Mouse (Mus musculus): ENCODE measurements around the gene Akr1b3. TPM values are rescaled to one million over a fixed set of nuclear protein-coding genes. Genes with fewer than 3 reads are reported as not detected.

Akr1b3 gene
- 347 and 438 TPM in 2 replicates for polyA plus RNA-seq (2015; fragmentation: Nextera tagmentation; extraction: Ambion mirVana)

DNA sequence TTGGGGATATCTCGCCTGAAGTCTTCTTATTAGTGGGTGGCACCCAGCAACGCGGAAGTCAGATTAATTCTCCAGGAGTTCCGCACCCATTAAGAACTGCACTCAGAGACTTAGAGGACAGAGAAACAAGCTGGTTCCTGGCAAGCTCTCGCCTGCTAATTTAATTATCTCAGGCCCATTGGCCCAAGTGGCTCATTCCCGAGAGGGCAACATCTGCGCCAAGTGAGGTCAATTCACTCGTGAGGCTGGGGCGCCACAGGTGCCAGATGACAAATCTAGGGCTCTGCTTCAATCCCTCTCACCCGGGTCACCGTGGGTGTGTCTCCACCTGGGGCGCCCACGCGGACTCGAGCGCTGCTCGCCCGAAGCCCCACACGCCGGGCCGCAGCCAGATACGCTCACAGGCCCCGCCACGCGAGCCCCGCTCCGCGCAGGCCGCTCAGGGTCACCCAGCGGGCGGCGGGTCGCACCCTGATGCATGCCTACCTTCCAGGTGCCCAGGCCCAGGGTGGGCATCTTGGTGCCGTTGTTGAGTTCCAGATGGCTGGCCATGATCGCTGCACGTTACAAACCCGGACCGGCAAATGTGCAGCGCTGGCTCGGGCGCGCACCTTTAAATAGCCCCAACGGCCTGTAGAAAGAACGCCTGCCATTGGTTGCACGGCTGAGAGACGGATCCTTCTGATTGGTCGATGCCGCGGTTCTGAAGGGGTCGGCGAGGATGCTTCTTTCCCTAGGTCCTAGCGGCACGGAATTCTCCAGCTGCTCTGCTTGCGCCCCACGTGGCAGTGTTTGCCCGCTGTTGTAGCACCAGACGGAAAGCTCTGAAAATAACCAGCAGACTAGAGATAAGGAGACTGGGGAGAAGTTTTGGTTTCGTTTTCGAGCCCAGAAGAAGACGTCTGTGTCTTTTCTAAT lies at the start of gene Akr1b3:
Gene Akr1b3 (minus strand): TSS at position 625 of the 918 bp plus-strand sequence.
- H3K4me3 ChIP-seq (replicated peaks; ENCODE audit: low read depth, low read length): peak within 1 kb of the TSS; percentile 65
- peak; percentile 99 for ATAC-seq (replicated peaks; ENCODE audit: low FRiP score, low read depth)
- WGBS: under 1% methylated on average over 60 of the region's 60 CpGs
- H3K27ac ChIP-seq: 0 out of 2 replicates have a peak within 1 kb of the TSS, but pooled peaks have one; percentile 19
- peak within 1 kb of the TSS; percentile 82 for H3K4me2 ChIP-seq (ENCODE audit: low read length)
- peak; percentile 54 for TF ChIP-seq CTCF (IDR thresholded peaks at IDR 0.05; ENCODE audit: low read depth)
- H3K9ac ChIP-seq (ENCODE audit: low read depth, low read length): peak within 1 kb of the TSS; percentile 67
- H3K4me1 ChIP-seq (replicated peaks; ENCODE audit: insufficient read depth, low read length): no peaks in the 10 kb centered on the region
- no peaks in the 10 kb centered on the region for H3K36me3 ChIP-seq (ENCODE audit: insufficient read depth, low read length)
- peak; percentile 99 for DNase-seq (ENCODE audit: low spot score)
- H3K27me3 ChIP-seq (ENCODE audit: insufficient read depth, low read length): no peaks in the 10 kb centered on the region
- no peaks in the 10 kb centered on the region for H3K9me3 ChIP-seq (replicated peaks; ENCODE audit: low read length)

DNA sequence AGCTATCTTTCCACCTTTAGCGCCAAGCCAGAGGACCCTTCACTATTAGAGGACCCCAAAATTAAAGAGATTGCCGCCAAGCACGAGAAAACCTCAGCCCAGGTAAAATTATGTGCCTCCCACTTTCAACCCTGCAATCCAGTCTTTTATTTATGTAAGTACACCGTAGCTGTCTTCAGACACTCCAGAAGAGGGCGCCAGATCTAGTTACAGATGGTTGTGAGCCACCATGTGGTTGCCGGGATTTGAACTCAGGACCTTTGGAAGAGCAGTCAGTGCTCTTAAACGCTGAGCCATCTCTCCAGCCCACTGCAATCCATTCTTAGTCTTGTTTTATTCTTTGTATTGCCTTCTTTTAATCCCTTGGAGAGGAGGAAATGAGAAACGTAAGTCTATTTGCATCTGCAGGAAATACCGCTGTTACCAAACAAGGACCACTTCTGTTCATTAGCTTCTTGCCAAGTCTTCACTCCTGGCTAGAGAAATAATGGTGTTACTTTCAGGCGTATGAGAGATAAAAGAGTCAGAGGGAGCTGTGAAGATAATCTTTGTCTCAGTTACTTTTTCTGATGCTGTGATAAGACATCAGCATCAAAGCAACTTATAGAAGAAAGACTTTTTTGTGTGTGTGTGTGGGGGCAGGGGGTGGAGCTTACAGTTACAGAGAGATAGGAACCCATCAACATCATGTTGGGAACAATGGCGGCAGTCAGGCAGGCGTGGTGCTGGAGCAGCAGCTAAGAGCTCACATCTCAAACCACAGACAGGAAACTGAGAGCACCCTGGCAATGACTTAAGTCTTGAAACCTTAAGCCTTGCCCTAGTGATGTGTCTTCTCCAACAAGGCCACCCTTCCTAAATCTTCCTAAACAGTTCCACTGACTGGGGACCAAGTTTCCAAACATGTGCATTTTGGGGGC lies 47.2 kb upstream of the Akr1b3 start:
- ATAC-seq (replicated peaks; ENCODE audit: low FRiP score, low read depth) (no peak), DNase-seq (ENCODE audit: low spot score) (no peak)
- 0 out of 2 replicates have a peak, but pooled peaks have one; percentile 34 for TF ChIP-seq CTCF (IDR thresholded peaks at IDR 0.05; ENCODE audit: low read depth)
- WGBS: 84% methylated on average over 12 of the region's 12 CpGs
- Histone ChIP-seq H3K27me3 (ENCODE audit: insufficient read depth, low read length) (no peaks in the 10 kb centered on the region), H3K9ac (ENCODE audit: low read depth, low read length) (no peak overlapping the region), H3K36me3 (ENCODE audit: insufficient read depth, low read length) (no peaks in the 10 kb centered on the region), H3K4me2 (ENCODE audit: low read length) (no peak overlapping the region), H3K27ac (no peak overlapping the region), H3K4me3 (replicated peaks; ENCODE audit: low read depth, low read length) (no peak overlapping the region), H3K9me3 (replicated peaks; ENCODE audit: low read length) (no peaks in the 10 kb centered on the region), H3K4me1 (replicated peaks; ENCODE audit: insufficient read depth, low read length) (no peaks in the 10 kb centered on the region)

DNA sequence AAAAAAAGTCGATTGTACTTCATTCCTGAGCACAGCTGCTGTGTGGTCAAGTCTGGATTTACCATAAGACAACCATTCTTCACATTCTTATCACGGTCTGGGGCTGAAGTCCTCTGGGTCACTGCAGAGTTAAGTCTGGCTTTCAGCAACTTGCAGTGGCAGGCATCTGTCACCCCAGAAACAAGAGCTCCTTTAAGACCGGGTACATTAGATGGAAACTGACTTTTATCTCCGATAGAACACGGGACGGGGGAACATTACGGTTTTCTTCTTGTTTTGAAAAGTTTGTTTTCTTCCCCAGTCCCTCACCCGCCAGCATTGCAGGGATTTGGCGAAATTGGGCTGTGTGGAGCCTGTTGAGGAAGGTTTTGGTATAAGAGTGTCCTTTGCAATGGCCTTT lies 38.6 kb upstream of the Akr1b3 start:
- no peak for TF ChIP-seq CTCF (IDR thresholded peaks at IDR 0.05; ENCODE audit: low read depth)
- no peak overlapping the region for H3K4me3 ChIP-seq (replicated peaks; ENCODE audit: low read depth, low read length)
- H3K27me3 ChIP-seq (ENCODE audit: insufficient read depth, low read length): no peaks in the 10 kb centered on the region
- H3K27ac ChIP-seq: no peak overlapping the region
- no peaks in the 10 kb centered on the region for H3K4me1 ChIP-seq (replicated peaks; ENCODE audit: insufficient read depth, low read length)
- no peak for ATAC-seq (replicated peaks; ENCODE audit: low FRiP score, low read depth)
- no peak overlapping the region for H3K4me2 ChIP-seq (ENCODE audit: low read length)
- DNase-seq (ENCODE audit: low spot score): no peak
- H3K36me3 ChIP-seq (ENCODE audit: insufficient read depth, low read length): no peaks in the 10 kb centered on the region
- no peak overlapping the region for H3K9ac ChIP-seq (ENCODE audit: low read depth, low read length)
- H3K9me3 ChIP-seq (replicated peaks; ENCODE audit: low read length): no peaks in the 10 kb centered on the region
- 86% methylated on average over 9 of the region's 9 CpGs for WGBS

DNA sequence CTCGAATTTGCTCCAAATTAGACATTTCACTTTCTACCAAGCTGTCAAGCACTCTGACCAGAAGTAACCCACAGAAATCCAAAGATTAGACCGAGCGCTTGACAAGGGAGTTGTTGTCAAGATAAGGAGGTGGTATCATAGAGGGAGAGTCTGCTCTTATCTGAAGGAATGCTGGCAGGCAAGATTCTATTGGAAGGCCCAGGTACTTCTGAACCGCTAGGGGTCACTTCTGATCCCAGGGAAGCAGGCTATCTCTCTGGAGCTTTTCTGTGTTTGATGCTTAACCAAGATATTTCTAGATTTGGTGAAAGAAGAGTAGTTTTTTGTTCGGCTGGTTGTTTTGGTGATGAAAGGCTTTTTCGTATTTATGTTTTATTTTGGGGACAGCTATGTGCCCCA lies 38.1 kb upstream of the Akr1b3 start:
- no peaks in the 10 kb centered on the region for H3K36me3 ChIP-seq (ENCODE audit: insufficient read depth, low read length)
- TF ChIP-seq CTCF (IDR thresholded peaks at IDR 0.05; ENCODE audit: low read depth): no peak; the same call in 1 of the 2 replicates
- no peak overlapping the region for H3K9ac ChIP-seq (ENCODE audit: low read depth, low read length)
- no peaks in the 10 kb centered on the region for H3K9me3 ChIP-seq (replicated peaks; ENCODE audit: low read length)
- WGBS: 80% methylated on average over 6 of the region's 6 CpGs
- H3K27me3 ChIP-seq (ENCODE audit: insufficient read depth, low read length): no peaks in the 10 kb centered on the region
- no peak for ATAC-seq (replicated peaks; ENCODE audit: low FRiP score, low read depth)
- no peak overlapping the region for H3K4me3 ChIP-seq (replicated peaks; ENCODE audit: low read depth, low read length)
- no peak overlapping the region for H3K4me2 ChIP-seq (ENCODE audit: low read length)
- H3K27ac ChIP-seq: no peak overlapping the region
- DNase-seq (ENCODE audit: low spot score): no peak
- no peaks in the 10 kb centered on the region for H3K4me1 ChIP-seq (replicated peaks; ENCODE audit: insufficient read depth, low read length)

DNA sequence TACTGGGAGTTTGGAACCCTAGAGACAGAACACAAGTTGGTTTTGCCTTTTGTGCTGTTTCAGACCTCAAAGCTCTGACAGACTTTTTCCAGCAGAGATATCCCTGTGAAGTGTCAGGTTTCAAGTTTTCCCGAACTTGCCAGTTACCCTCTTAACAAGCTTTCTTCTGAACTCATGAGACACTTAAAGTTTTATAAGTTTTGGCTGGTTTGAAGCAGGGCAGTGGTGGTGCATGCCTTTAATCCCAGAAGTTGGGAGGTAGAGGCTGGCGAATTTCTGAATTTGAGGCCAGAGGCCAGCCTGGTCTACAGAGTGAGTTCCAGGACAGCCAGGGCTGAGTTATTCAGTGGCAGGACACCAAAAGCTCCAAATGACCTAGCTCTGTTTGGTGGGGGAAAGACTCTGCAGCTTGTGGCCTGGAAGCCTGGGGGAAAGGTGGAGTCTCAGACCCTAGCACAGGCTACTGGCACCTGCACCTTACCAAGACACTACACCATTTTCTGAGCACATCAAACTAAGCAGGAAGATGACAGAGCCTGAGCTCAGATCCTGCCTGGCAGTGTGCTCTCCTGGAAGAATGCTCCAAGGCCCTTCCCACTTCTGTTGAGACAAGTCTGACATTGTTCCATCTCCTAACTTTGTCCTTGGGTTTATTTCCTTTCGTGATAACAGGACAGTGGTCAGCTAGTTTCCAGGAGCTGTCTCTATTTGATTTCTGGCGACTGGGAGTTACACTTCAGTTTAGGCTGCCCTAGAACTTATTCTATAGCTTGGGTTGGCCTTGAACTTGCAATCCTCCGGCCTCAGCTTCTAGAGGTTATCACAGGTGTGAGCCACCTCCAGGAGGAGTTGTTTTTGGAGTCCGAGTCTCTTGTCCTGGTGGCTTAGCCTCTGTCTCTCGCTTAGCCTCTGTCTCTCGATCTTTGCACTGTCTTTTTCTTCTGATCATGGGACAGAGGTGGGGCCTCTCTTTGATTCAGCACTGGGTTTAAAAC lies 37.4 kb upstream of the Akr1b3 start:
- no peaks in the 10 kb centered on the region for H3K4me1 ChIP-seq (replicated peaks; ENCODE audit: insufficient read depth, low read length)
- 71% methylated on average over 8 of the region's 8 CpGs for WGBS
- DNase-seq (ENCODE audit: low spot score) (no peak), ATAC-seq (replicated peaks; ENCODE audit: low FRiP score, low read depth) (no peak)
- no peak for TF ChIP-seq CTCF (IDR thresholded peaks at IDR 0.05; ENCODE audit: low read depth)
- H3K27me3 ChIP-seq (ENCODE audit: insufficient read depth, low read length): no peaks in the 10 kb centered on the region
- H3K9ac ChIP-seq (ENCODE audit: low read depth, low read length): no peak overlapping the region
- no peak overlapping the region for H3K4me3 ChIP-seq (replicated peaks; ENCODE audit: low read depth, low read length)
- no peaks in the 10 kb centered on the region for H3K9me3 ChIP-seq (replicated peaks; ENCODE audit: low read length)
- peak overlapping the region; percentile 55 for H3K4me2 ChIP-seq (ENCODE audit: low read length)
- H3K36me3 ChIP-seq (ENCODE audit: insufficient read depth, low read length): no peaks in the 10 kb centered on the region
- H3K27ac ChIP-seq: peak overlapping the region; percentile 25; the same call in 1 of the 2 replicates
